Mouse (Mus musculus): ENCODE data around the gene Vmn1r50. TPM values are rescaled to one million over a fixed set of nuclear protein-coding genes. Genes with fewer than 3 reads are reported as not detected.
"Not testable (repeated sequence)": the region's sequence is repeated elsewhere in the genome, so short reads cannot be mapped to it uniquely, and the experiment has no call there.

The Vmn1r50 gene
- total RNA-seq (2021) = not detected
- long read RNA-seq, experiment 1 = 0 reads
- long read RNA-seq, experiment 2 = 0 reads

GRCm38 (mm10) chr6:90101130-90101529 is at the start of gene Vmn1r50:
Gene Vmn1r50 (plus strand): TSS chr6:90101430.
- DNase-seq = no peak
- intact Hi-C loops (cut with DNase I; ENCODE audit: low total_unique reads) = no loop called here

- DNase-seq = no peak
- intact Hi-C loops (cut with DNase I; ENCODE audit: low total_unique reads) = no loop called here
Measured at GRCm38 (mm10) chr6:90078406-90078805, 22.8 kb upstream of the Vmn1r50 start, which contains the start of gene Vmn1r49. Gene Vmn1r49 (minus strand): TSS chr6:90078506.

- intact Hi-C loops (cut with DNase I; ENCODE audit: low total_unique reads) = no loop called here
- DNase-seq = no peak
Measured at GRCm38 (mm10) chr6:90100566-90100965, 664 bp upstream of the Vmn1r50 start.

- DNase-seq; intact Hi-C loops (cut with DNase I; ENCODE audit: low total_unique reads): not testable (repeated sequence)
Measured at GRCm38 (mm10) chr6:90122296-90122695, 21.1 kb downstream of the Vmn1r50 start, which contains the start of gene Vmn1r51. Gene Vmn1r51 (plus strand): TSS chr6:90122596.

Other genes with a start within 250 kb of the Vmn1r50 start
- not detected for gene Vmn1r42, start 225.0 kb upstream of the Vmn1r50 start, total RNA-seq (2021)
- gene Vmn1r43, start 225.0 kb upstream of the Vmn1r50 start, total RNA-seq (2021) = not detected
- gene Vmn1r44, start 217.8 kb upstream of the Vmn1r50 start, total RNA-seq (2021) = not detected
- not detected for gene Vmn1r45, start 160.8 kb upstream of the Vmn1r50 start, total RNA-seq (2021)
- not detected for gene Vmn1r46, start 132.1 kb upstream of the Vmn1r50 start, total RNA-seq (2021)
- gene Vmn1r47, start 85.3 kb upstream of the Vmn1r50 start, total RNA-seq (2021) = not detected
- gene Vmn1r48, start 64.6 kb upstream of the Vmn1r50 start, total RNA-seq (2021) = not detected
- gene Vmn1r49, start 22.9 kb upstream of the Vmn1r50 start, total RNA-seq (2021) = not detected
- not detected for gene Vmn1r51, start 21.2 kb downstream of the Vmn1r50 start, total RNA-seq (2021)
- not detected for gene Vmn1r52, start 73.4 kb downstream of the Vmn1r50 start, total RNA-seq (2021)
- gene V1ra8, start 101.4 kb downstream of the Vmn1r50 start, total RNA-seq (2021) = not detected
- gene Vmn1r53, start 123.0 kb downstream of the Vmn1r50 start, total RNA-seq (2021) = not detected
- gene Vmn1r54, start 144.9 kb downstream of the Vmn1r50 start, total RNA-seq (2021) = not detected
- gene BC048671, start 199.8 kb downstream of the Vmn1r50 start, total RNA-seq (2021) = not detected
- gene Chst13, start 223.8 kb downstream of the Vmn1r50 start, total RNA-seq (2021) = under 1 TPM; 0.44 to 0.82 TPM
- not detected for gene Uroc1, start 231.9 kb downstream of the Vmn1r50 start, total RNA-seq (2021)

All from gastrocnemius, postnatal 14 days (tissue).